Mouse (Mus musculus): ENCODE measurements around the gene Trpv6. TPM values are rescaled to one million over a fixed set of nuclear protein-coding genes. Genes with fewer than 3 reads are reported as not detected.

Gene Trpv6
- total RNA-seq (2021), result 1 to 10 TPM in 1 of 2 experiments, under 1 TPM in 1; 0.67 to 1.4 TPM
- long read RNA-seq, result 0 reads

GRCm38 (mm10) chr6:41636178-41636577 is at the start of gene Trpv6:
TSS of gene Trpv6 (minus strand) at chr6:41636405.
- no peak for DNase-seq (ENCODE audit: low spot score in 2 of 2)

- no peak for DNase-seq (ENCODE audit: low spot score in 2 of 2)
These were observed 49.4 kb upstream of the Trpv6 start for GRCm38 (mm10) chr6:41685596-41685995.

- DNase-seq (ENCODE audit: low spot score in 2 of 2), result no peak
These were observed 48.7 kb upstream of the Trpv6 start for GRCm38 (mm10) chr6:41684911-41685310.

GRCm38 (mm10) chr6:41684131-41684530 is 47.9 kb upstream of the Trpv6 start, which contains the start of gene Llcfc1:
TSS of gene Llcfc1 (plus strand) at chr6:41684431.
- DNase-seq (ENCODE audit: low spot score in 2 of 2), result no peak

GRCm38 (mm10) chr6:41681656-41682055 is 45.5 kb upstream of the Trpv6 start:
- DNase-seq (ENCODE audit: low spot score in 2 of 2), result no peak

GRCm38 (mm10) chr6:41680669-41681068 is 44.5 kb upstream of the Trpv6 start, which contains the start of gene Trpv5:
TSS of gene Trpv5 (minus strand) at chr6:41680769.
- no peak for DNase-seq (ENCODE audit: low spot score in 2 of 2)

- DNase-seq (ENCODE audit: low spot score in 2 of 2), result no peak
These were observed 40.3 kb upstream of the Trpv6 start for GRCm38 (mm10) chr6:41676530-41676929.

- DNase-seq (ENCODE audit: low spot score in 2 of 2), result no peak
These were observed 26.1 kb upstream of the Trpv6 start for GRCm38 (mm10) chr6:41662320-41662719.

- no peak for DNase-seq (ENCODE audit: low spot score in 2 of 2)
These were observed 22.3 kb upstream of the Trpv6 start for GRCm38 (mm10) chr6:41658487-41658886.

- no peak for DNase-seq (ENCODE audit: low spot score in 2 of 2)
These were observed 18.4 kb upstream of the Trpv6 start for GRCm38 (mm10) chr6:41654648-41655047.

GRCm38 (mm10) chr6:41653173-41653572 is 17.0 kb upstream of the Trpv6 start:
- no peak for DNase-seq (ENCODE audit: low spot score in 2 of 2)

GRCm38 (mm10) chr6:41646672-41647071 is 10.5 kb upstream of the Trpv6 start:
- DNase-seq (ENCODE audit: low spot score in 2 of 2), result no peak

- DNase-seq (ENCODE audit: low spot score in 2 of 2), result no peak
These were observed 10.0 kb upstream of the Trpv6 start for GRCm38 (mm10) chr6:41646220-41646619.

GRCm38 (mm10) chr6:41643227-41643626 is 7.0 kb upstream of the Trpv6 start:
- no peak for DNase-seq (ENCODE audit: low spot score in 2 of 2)

GRCm38 (mm10) chr6:41642765-41643164 is 6.6 kb upstream of the Trpv6 start:
- no peak for DNase-seq (ENCODE audit: low spot score in 2 of 2)

GRCm38 (mm10) chr6:41641173-41641866 is 5.1 kb upstream of the Trpv6 start:
- no peak for DNase-seq (ENCODE audit: low spot score in 2 of 2)

- no peak for DNase-seq (ENCODE audit: low spot score in 2 of 2)
These were observed 4.2 kb upstream of the Trpv6 start for GRCm38 (mm10) chr6:41640449-41640848.

- DNase-seq (ENCODE audit: low spot score in 2 of 2), result no peak
These were observed 1.8 kb upstream of the Trpv6 start for GRCm38 (mm10) chr6:41637927-41638506.

- no peak for DNase-seq (ENCODE audit: low spot score in 2 of 2)
These were observed 1.2 kb upstream of the Trpv6 start for GRCm38 (mm10) chr6:41637393-41637792.

GRCm38 (mm10) chr6:41635211-41635610 is 994 bp downstream of the Trpv6 start:
- no peak for DNase-seq (ENCODE audit: low spot score in 2 of 2)

- no peak for DNase-seq (ENCODE audit: low spot score in 2 of 2)
These were observed 4.7 kb downstream of the Trpv6 start for GRCm38 (mm10) chr6:41631549-41631948.

- DNase-seq (ENCODE audit: low spot score in 2 of 2), result no peak
These were observed 5.4 kb downstream of the Trpv6 start for GRCm38 (mm10) chr6:41630791-41631190.

- no peak for DNase-seq (ENCODE audit: low spot score in 2 of 2)
These were observed 8.0 kb downstream of the Trpv6 start for GRCm38 (mm10) chr6:41628180-41628579.

Measured in layer of hippocampus, postnatal 10 days (tissue).